Mouse (Mus musculus) neutrophil, adult 5-6 weeks (primary cell): Measurements from ENCODE around the gene Tgfbr3l. TPM values are rescaled to one million over a fixed set of nuclear protein-coding genes. Genes with fewer than 3 reads are reported as not detected.
"Not testable (repeated sequence)": the region's sequence is repeated elsewhere in the genome, so short reads cannot be mapped to it uniquely, and the experiment has no call there.

Source experiments
- ATAC-seq: fragments of 151-379, 151-347 bp; 2 replicates; pipeline ENCODE4 v1.8.0; 2017; ENCODE audit warnings: mild to moderate bottlenecking, moderate TSS enrichment; ENCODE audit not compliant: insufficient number of reproducible peaks, poor library complexity, low FRiP score, severe bottlenecking; ENCODE audit errors: extremely low read depth
- total RNA-seq: library from RNA; stranded (forward); fragments of 200-1000 nt; gene quantifications from 2 replicates; pipeline ENCODE4 v1.2.3, GENCODE M21; 2017

Tgfbr3l gene
- total RNA-seq, 1 experiment from 2014 or later = 8.4 TPM

DNA sequence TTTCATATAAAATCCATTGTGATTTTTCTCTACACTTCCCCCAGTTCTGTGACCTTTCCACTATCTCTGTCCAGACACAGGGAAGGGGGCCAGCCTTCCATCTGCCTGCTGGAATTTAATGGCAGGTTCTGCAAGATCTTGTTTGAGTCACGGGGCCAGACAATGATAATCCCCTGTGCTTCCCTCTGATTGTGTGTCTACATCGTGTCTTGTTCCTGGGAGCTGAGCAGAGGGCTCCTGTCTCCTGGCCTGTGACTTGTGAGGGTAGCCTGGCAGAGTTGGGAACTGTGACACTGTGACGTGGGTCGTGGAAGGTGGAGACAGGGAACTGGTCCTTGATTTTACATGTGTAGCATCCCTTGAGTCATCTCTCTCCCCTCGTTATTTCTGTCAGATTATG lies 18.2 kb upstream of the Tgfbr3l start:
- no peak for ATAC-seq

DNA sequence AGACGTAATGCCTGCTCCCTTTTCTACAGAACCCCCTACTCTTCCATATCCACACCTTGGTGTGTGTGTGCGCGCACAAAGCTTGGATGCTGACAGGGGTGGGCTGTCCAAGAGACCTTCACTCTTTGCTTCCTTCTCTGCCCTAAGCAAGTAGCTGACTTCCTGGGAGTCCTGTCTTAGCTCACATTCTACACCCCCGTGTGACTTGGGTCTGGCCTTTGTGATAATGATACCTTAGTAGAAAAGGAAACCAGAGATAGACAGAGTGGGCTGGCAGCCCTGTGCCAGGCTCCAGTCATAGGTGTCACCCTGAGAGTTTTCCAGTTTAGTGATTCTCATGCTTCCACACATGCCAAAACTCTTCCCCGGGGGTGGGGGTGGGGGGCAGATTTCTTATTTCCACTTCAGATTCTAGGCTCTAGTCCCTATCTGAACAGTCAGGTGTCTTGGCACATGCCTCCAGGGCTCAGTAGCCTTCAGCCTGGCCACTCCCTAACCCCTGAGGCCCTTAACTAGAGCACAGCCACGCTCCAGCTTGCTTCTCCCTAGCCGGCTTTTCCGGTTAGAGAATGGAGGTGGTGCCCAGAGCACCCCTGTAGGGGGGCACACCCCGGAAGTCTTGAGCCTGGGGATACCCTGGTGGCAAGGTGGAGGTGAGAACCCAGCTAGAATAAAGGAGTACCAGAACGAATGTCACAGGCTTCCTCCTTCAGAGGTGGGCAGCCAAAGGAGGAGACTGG lies 17.2 kb upstream of the Tgfbr3l start:
- no peak for ATAC-seq

DNA sequence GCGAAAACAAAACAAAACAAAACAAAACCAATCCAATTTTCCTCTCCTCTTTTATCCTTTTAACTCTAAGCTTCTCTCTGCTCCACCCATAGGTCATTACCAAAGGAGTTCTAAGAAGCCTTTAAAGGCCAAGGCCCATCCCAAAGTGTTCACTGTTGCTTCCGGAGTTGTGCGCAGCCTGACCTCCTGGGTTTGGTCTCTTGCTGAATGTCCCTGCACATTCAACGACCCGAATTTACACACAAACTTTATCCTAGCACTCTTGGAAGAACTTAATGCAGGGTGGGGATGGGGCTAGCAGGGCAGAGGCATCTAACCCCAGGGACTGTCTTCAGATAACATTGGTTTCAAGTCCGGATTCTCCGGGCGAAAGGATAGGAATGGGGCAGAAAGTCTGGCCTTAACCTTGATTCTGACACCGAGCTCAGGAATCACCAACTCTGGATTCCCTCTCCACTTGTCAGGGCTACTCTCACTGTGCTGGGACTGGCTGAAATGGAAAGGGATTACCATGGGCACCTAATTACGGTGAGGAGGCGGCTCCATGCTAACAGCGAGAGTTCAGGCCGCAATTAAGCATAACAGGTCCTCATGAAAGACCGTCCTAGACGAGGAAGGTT lies 10.1 kb upstream of the Tgfbr3l start:
- ATAC-seq = no peak

DNA sequence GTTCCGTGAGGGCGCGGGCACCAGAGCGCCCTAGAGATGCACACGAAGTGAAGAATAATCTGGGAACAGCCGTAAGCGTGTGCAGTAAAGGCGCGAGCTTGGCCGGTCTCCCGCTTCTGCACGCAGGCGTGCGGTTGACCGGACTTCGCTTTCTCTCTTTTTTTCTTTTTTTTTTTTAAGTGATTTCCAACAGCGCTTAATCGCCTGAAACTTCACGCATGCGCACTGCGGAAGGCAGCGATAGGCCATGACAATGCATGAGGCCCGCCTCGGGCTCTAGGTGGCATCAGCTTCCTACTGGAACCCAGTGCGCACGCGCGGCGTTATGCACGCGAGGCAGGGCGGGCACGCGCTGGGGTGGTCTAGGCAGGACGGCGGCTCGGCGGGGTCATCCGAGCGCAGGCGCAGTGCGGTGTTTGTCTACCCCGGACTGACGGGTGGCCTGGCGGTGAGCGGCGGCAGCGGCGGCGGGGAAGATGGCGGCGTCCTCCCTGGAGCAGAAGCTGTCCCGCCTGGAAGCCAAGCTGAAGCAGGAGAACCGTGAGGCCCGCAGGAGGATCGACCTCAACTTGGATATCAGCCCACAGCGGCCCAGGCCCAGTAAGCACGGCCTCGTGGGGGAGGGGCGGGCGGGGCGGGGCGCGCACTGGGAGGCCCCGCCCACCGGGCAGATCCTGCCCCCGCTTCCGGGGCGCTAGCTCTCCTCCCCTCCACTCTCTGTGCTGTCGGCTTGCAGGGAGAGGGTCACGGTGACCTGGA lies 9.4 kb upstream of the Tgfbr3l start, which contains the start of the genes Map2k7 and Gm49320:
Gene Map2k7, plus strand, starts transcription at position 307 of the 759 bp plus-strand sequence.
Gene Gm49320, plus strand, starts transcription at position 432 of the 759 bp plus-strand sequence.
- peak; percentile 83 for ATAC-seq

DNA sequence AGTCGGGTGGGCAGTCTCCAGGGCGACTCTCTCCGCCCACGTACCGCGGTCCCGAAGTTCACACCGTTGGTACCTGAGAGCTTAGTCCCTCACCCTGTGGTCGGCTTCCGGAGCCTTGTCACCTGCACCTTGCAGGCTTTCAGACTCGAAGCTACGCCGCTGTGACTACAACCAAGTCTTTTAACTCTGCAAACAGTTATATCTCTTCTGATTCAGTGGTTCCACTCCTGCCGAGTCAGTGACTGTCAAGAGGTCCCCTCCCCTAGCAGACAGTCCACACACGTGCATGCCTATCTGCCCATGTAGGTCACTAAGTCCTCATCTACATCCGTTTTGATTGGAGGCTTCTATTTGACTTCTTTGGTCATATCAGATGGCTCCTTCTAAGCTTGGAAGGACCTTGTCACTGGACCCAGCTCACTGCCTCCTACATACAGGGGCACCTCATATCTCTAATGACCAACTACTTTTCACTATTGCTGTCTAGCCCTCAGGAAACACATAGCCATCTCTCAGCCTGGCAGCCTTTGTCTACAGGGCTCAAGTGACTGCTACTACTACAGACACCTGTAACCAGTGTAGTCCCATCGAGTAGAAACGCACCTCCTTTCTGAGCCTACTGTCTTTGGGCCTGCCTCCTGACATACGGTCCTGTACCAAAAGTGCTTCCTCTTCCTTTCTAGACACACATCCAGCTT lies 8.7 kb upstream of the Tgfbr3l start:
- 0 out of 2 replicates have a peak, but pooled peaks have one; percentile 2 for ATAC-seq

DNA sequence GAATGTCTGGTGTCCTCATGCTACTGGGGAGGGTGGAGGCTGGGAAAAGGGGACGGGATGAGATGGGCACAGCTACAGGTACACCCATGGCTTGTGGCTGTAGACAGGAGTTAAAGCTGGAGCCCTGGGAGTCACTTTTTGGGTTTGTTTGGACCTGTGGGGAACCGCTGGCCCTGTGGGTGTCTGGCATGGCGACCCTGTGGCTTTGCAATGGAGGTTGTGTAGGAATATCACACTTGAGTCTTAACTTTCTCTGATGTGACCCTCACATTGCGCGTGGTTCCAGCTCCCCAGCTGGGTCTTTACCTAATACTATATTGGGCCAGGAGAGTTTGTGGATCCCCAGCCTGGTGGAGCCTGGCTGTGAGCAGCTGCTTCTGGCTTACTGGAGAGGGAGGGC lies 3.0 kb upstream of the Tgfbr3l start:
- ATAC-seq = no peak

DNA sequence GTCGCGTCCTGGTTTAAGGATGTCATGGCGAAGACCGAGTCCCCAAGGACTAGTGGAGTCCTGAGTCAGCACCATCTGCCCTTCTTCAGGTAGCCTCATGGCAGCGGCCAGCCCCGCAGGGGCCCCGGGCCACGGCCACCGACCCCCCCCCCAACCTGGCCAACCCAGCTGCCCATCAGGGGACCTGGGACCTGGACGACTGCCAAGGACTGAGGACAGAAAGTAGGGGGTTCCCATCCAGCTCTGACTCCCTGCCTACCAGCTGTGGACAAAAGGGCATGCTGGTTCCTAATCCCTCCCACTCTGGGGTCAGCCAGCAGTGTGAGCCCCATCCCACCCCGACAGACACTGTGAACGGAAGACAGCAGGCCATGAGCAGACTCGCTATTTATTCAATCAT lies 2.3 kb upstream of the Tgfbr3l start:
- ATAC-seq = no peak

DNA sequence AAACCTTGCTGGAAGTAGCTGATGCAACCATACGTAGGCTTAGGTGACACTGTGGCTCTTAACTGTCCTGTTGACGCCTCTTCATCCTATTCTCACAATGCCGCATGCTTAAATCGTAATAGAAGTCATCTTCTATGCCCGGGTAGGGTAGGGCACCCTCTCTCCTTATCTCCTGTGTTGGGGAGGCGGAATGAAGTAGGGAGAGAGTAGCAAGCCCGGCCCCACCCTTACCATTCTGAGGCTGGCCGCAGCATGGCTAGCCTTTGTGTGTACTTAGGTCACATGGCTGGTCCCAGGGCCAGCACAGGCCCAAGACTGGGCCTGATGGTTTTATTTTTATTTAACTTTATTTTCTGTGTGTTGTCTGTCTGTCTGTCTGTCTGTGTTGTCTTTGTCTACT lies 773 bp upstream of the Tgfbr3l start:
- ATAC-seq = no peak

DNA sequence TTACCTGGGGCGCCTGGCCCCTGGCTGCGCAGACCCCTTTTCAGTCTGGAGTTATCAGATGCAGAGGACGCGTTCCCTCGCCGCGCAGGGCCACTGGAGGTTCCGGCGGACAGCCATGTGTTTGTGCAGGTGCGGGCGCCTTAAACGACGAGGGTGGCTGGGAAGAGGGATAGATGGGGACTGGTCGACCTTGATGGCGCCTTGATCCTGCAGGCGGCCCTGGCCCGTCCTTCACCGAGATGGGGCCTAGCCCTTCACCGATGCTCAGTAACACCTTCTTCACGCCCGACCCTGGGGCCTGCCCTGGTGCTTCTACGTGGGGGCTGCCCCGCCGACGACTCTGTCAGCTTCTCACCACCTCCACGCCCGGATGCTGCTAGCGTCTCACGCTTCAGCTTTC lies 1.2 kb downstream of the Tgfbr3l start:
- ATAC-seq = no peak

DNA sequence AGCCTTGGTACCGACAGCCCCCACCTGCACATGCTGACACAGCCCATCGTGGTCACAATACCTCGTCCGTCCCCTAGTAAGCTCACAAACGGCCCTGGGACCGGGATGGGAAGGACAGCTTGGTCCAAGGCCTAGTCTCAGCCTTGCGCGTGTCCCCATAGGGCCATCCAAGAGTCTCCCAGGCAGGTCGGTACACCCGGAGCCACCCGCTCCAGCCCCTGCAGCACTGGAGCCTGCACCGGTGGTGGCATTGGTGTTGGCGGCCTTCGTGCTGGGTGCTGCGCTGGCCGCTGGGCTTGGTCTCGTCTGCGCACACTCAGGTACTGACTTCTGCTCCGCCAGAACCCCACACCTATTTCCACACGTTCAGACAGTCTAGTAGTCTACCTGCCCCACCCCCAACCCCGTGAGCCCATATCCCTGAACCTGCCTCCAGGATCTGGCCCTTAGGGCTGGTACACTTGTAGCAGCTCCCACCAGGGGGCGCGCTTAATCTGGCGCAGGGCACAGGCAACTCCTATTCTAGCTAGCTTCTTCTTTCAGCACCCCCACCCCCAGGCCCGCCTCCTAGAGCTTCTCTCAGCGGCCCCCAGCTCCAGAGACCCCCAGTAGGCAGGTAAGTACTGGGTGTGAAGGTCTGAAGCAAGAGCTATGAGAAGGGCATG lies 2.4 kb downstream of the Tgfbr3l start:
- ATAC-seq = peak; percentile 66

DNA sequence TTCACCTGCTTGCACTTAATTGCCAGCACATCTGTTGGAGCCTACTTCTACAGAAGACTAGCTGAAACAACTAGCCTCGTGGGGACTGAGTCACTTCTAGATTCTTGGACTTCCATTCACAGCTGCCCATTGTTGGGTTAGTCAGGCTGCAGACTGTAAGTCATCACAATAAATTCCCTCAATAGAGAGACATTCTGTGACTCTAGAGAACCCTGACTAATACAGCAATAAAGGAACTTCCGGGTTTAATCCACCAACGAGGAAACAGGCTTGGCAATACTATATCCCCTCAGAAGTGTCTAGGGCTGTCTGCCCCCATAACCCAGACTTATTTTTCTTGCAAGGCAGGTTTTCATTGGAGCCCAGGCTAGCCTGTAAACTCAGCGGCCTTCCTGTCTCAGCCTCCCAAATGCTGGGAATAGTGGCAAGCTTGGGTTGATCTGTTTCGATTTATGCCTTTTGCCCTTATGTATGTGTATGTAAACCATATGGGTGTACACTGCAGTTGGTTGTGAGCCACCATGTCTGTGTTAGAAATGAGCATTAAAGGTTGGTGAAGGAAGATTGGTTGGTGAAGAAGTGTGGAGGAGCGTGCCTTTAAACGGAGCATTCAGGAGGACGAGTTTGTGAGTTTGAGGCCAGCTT lies 4.2 kb downstream of the Tgfbr3l start:
- no peak for ATAC-seq

DNA sequence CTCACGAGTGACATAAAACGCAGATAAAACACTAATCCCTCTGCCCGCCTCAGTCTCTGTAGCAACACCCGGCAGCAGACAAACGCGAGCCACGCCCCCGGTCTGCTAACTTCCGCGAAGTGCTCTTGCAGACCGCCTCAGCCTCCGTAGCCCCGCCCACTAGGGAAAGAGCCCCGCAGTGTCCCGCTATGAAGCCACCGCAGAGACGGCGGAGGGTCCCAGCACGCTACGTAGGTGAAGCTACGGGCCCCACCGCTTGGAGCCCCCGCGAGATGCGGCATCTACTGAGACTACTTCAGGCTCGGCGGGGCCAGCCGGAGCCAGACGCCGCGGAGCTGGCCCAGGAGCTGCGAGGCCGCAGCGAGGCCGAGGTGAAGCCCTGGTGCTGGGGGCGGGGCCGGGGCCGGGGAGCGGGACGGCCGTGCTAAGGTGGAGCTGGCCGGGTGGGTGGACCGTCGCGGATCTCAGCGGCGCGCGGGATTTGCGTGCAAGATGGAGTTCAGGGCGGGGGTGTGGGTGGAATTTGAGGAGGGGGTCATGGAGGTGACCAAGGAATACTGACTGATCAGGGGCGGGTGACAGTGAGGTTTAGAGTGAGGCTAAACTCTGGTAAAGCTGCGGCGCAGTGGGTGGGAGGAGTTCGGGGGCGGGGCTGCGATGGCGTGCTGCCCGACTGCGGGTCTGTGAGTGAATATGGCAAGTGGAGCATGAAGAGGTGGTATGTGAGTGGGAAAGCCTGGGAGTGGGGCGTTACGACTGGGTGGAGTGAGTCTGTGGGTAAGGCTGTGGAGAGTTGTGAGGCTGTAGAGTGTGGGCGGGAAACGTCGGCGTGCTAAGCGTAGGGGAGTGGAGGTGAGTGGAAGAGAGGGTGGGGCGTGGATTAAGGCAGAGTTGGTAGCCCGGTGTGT lies 5.2 kb downstream of the Tgfbr3l start, which contains the start of gene Snapc2:
Gene Snapc2, plus strand, starts transcription at position 147 of the 908 bp plus-strand sequence.
- ATAC-seq = peak; percentile 84

DNA sequence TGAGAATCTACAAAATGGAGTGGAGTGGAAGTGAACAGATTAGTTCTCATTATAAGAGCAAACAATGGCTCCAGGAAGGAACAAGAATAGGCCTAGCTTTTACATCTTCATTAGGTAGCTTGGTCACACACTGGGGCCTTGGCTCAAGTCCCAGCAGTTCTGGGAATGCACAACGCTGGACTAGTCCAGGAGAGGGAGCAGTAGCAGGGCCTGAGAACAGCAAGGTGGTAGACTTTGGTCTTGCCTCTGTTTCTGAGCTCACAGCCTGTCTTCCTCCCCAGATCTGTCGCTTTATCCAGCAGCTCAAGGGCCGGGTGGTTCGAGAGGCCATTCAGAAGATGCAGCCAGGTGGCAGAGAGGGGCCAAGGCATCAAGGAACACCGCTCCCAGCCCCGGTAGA lies 6.0 kb downstream of the Tgfbr3l start:
- no peak for ATAC-seq

DNA sequence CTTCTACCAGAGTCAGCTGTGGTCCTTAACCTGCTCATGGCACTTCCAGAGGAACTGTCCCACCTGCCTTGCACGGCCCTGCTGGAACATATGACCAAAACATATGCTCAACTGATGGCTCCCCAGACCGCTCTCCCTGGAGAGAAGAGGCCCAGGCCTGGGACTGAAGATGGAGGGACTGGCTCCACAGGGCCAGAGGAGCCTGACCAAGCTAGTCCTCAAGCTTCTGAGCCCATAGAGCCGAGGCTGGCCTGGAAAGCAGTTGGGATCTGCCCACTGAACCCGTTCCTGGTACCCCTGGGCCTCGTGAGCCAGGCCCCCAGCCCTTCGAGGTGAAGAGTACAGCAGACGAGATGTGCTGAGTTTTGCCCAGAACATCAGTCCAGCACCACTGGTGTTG lies 7.5 kb downstream of the Tgfbr3l start:
- ATAC-seq = not testable (repeated sequence)

DNA sequence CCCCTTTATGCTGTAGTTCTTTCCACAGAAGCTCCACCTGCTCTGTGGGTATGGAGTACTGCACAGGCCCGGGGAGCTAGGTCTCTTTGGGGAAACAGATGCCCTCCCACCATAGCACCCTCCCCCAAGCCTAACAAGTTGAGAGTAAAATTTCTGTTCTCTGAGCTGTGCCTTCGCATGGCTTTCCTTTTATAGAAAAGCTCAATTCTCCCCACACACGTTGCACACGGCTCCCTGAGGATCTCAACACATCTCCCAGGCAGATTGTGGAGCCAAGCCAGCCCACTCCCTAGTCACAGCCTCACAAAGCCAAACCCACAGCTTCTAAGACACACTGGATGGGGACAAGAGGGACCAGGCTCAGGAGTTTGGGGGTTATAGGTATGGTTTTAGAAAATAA lies 8.9 kb downstream of the Tgfbr3l start:
- ATAC-seq = no peak

DNA sequence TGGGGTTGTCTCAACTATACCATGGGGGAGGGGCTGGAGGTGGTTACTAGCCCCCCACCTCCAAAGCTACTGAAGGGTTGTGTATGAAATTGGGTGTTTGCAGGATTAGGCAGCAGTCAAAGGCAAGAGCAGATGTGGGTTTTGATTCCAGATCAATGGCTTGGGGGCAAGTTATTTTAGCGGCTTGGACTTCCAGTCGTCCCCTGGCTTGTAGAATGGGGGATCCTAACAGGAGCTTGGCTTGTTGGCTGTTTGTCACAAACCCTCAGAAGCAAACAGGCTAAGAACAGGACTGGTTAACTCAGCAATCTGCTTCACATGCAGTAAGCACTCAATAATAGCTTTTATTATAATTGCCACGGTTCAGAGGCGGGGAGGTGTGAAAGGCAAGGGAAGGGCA lies 9.3 kb downstream of the Tgfbr3l start:
- ATAC-seq = no peak

DNA sequence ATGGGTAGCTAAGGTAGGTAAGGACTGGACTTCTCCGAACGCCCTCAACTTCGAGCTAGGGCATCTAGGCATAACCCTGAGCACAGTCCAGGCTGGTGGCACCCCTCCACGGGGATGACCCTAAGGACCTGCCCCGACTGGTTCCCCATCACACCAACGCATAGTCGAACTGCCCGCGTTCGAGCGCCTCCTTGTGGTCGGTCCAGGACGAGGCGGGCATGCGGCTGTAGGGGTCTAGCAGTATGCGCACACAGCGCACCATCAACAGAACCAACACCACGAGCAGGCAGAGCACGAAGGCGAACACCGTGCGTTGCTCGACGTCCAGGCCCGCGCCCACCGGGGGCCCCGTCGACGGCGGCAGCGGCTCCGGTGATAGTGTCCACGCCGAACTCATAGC lies 10.2 kb downstream of the Tgfbr3l start:
- ATAC-seq = peak; percentile 59
